Mouse (Mus musculus) G1E (cell line): ENCODE results near the gene Tmem37.

Source experiments
- CTCF ChIP-seq: IDR thresholded peaks from 2 replicates; pipeline ENCODE4 v1.5.1; 2012; ENCODE audit warnings: low read depth, low read length, inconsistent platforms, mixed read lengths
- GATA1 ChIP-seq: IDR thresholded peaks from 2 replicates; pipeline ENCODE4 v1.6.1; 2012; ENCODE audit warnings: borderline replicate concordance, low read length, inconsistent platforms, mixed read lengths
- GATA2 ChIP-seq: IDR thresholded peaks from 2 replicates; pipeline ENCODE4 v1.6.1; 2012; ENCODE audit warnings: low read depth, low read length, inconsistent platforms, borderline replicate concordance
- POLR2AphosphoS5 ChIP-seq: IDR thresholded peaks from 2 replicates; pipeline ENCODE4 v1.6.1; 2012; ENCODE audit warnings: low read depth, low read length, inconsistent platforms; ENCODE audit not compliant: insufficient replicate concordance
- TAL1 ChIP-seq: conservative IDR thresholded peaks from 2 replicates; pipeline ENCODE4 v1.6.1; 2012; ENCODE audit warnings: low read depth, low read length, inconsistent platforms, mixed read lengths

DNA sequence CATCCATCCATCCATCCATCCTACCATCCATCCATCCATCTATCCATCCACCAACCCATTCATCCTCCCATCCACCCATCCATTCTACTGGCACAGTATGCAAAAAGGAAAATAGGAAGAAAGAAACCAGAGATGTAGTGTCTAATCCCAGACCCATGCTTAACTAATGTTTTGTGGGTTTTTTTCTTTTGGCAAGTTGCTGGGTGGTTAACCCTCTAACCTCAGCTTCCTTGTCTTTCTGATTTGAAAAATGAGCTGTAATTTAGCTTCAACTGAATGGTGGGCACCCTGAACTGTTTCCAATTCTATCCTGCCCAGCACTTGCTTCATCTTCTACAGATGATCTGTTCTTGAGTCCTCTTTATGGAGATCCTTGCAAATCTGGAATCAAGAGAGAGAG is 26.5 kb downstream of the Tmem37 start:
- TF ChIP-seq CTCF (no peak), TAL1 (no peak), GATA2 (no peak), POLR2AphosphoS5 (no peak), GATA1 (no peak)
